Mouse (Mus musculus) midbrain, postnatal 0 days (tissue): ENCODE results near the gene Dgcr8. TPM values are rescaled to one million over a fixed set of nuclear protein-coding genes. Genes with fewer than 3 reads are reported as not detected.

Source experiments
- ATAC-seq: fragments of 200-750 bp; cut with Nextera tagmentation; 2 replicates; pipeline ENCODE4 v1.8.0; 2017; ENCODE audit warnings: moderate number of reproducible peaks, mild to moderate bottlenecking, moderate TSS enrichment, moderate library complexity; ENCODE audit not compliant: low FRiP score
- DNase-seq: peaks from one replicate; pipeline ENCODE4 v3.0.0-alpha.2; 2015; ENCODE audit warnings: low spot score
- H3K27ac ChIP-seq: fragments of 300-500 bp; sonication (generic); 2 replicates; pipeline ENCODE4 v1.5.1; 2014; ENCODE audit warnings: low read depth, mild to moderate bottlenecking, low read length, mixed read lengths
- H3K27me3 ChIP-seq: fragments of 300-500 bp; sonication (generic); 2 replicates; pipeline ENCODE4 v1.6.1; 2014; ENCODE audit warnings: low read length, control low read depth, mixed read lengths; ENCODE audit not compliant: insufficient read depth
- H3K36me3 ChIP-seq: fragments of 300-500 bp; sonication (generic); 2 replicates; pipeline ENCODE4 v1.6.1; 2014; ENCODE audit warnings: low read length, control low read depth, mixed read lengths; ENCODE audit not compliant: insufficient read depth
- H3K4me1 ChIP-seq: fragments of 300-500 bp; sonication (generic); 2 replicates; pipeline ENCODE4 v1.6.1; 2014; ENCODE audit warnings: mild to moderate bottlenecking, control low read depth, antibody characterized with exemption, low read length, mixed read lengths; ENCODE audit not compliant: insufficient read depth
- H3K4me2 ChIP-seq: fragments of 300-500 bp; sonication (generic); 2 replicates; pipeline ENCODE4 v1.6.1; 2014; ENCODE audit warnings: low read depth, mild to moderate bottlenecking, low read length, mixed read lengths; ENCODE audit not compliant: poor library complexity, severe bottlenecking
- H3K4me3 ChIP-seq: fragments of 300-500 bp; sonication (generic); 2 replicates; pipeline ENCODE4 v1.5.1; 2014; ENCODE audit warnings: low read depth, mild to moderate bottlenecking, low read length, moderate library complexity
- H3K9ac ChIP-seq: fragments of 300-500 bp; sonication (generic); replicated peaks from 2 replicates; pipeline ENCODE4 v1.6.1; 2014; ENCODE audit warnings: mild to moderate bottlenecking, low read length, moderate library complexity, mixed read lengths; ENCODE audit not compliant: poor library complexity, severe bottlenecking
- H3K9me3 ChIP-seq: fragments of 300-500 bp; sonication (generic); 2 replicates; pipeline ENCODE4 v1.6.1; 2016; ENCODE audit warnings: low read length, control low read depth
- CTCF ChIP-seq: IDR thresholded peaks from 2 replicates; pipeline ENCODE4 v1.5.1; 2016; ENCODE audit warnings: antibody characterized with exemption, mild to moderate bottlenecking
- WGBS: fragments of 180-500 bp; shearing (Covaris S2); extraction: QIAGEN DNeasy Blood & Tissue Kit; methylation state at CpG from one replicate; pipeline ENCODE4 v1.1.7; 2014; 5-methylcytosine and 5-hydroxymethylcytosine counted together
- polyA plus RNA-seq: library from polyadenylated mRNA; unstranded; fragments of >200 nt; fragmentation: Nextera tagmentation; extraction: Ambion mirVana; gene quantifications from 2 replicates; pipeline ENCODE4 v1.2.1, GENCODE M21; 2015
- total RNA-seq: library from RNA; depleted of rRNA; stranded (reverse); fragments of >200 nt; gene quantifications from 2 replicates; pipeline ENCODE4 v1.2.3, GENCODE M21; 2014; rRNA removed

The Dgcr8 gene
- total RNA-seq = 40.3 and 46.7 TPM in 2 replicates
- 23.4 and 23.7 TPM in 2 replicates for polyA plus RNA-seq

GRCm38 (mm10) chr16:18289067-18289588 is at the start of gene Dgcr8:
TSS of gene Dgcr8 (minus strand) at chr16:18289246.
- WGBS = 0% methylated on average over 39 of the region's 71 CpGs
- ATAC-seq (peak; percentile 100), DNase-seq (peak; percentile 99)
- Histone ChIP-seq H3K4me3 (peak within 1 kb of the TSS; percentile 97), H3K27ac (peak within 1 kb of the TSS; percentile 89), H3K4me1 (peaks cover 14% of the 10 kb centered on the region; the same call in 1 of the 2 replicates), H3K4me2 (peak within 1 kb of the TSS; percentile 87), H3K27me3 (no peaks in the 10 kb centered on the region), H3K9me3 (no peaks in the 10 kb centered on the region), H3K9ac (peak within 1 kb of the TSS; percentile 99), H3K36me3 (peaks cover 3% of the 10 kb centered on the region)
- no peak for TF ChIP-seq CTCF

GRCm38 (mm10) chr16:18337261-18337660 is 48.2 kb upstream of the Dgcr8 start:
- H3K4me2 ChIP-seq = no peak overlapping the region
- WGBS = 85% methylated on average over 4 of the region's 4 CpGs
- H3K27me3 ChIP-seq = no peaks in the 10 kb centered on the region
- H3K4me3 ChIP-seq = no peak overlapping the region
- no peaks in the 10 kb centered on the region for H3K9me3 ChIP-seq
- DNase-seq = no peak
- ATAC-seq = no peak
- H3K36me3 ChIP-seq = peaks cover 3% of the 10 kb centered on the region; the same call in 1 of the 2 replicates
- H3K4me1 ChIP-seq = 0 out of 2 replicates have a peak, but pooled peaks cover 3% of the 10 kb centered on the region
- TF ChIP-seq CTCF = no peak
- no peak overlapping the region for H3K9ac ChIP-seq
- H3K27ac ChIP-seq = no peak overlapping the region

GRCm38 (mm10) chr16:18335981-18336380 is 46.9 kb upstream of the Dgcr8 start:
- ATAC-seq (no peak), DNase-seq (no peak)
- H3K4me2 ChIP-seq = no peak overlapping the region
- H3K9me3 ChIP-seq = no peaks in the 10 kb centered on the region
- TF ChIP-seq CTCF = no peak
- no peak overlapping the region for H3K9ac ChIP-seq
- no peak overlapping the region for H3K4me3 ChIP-seq
- H3K27me3 ChIP-seq = no peaks in the 10 kb centered on the region
- H3K4me1 ChIP-seq = no peaks in the 10 kb centered on the region
- peaks cover 3% of the 10 kb centered on the region; the same call in 1 of the 2 replicates for H3K36me3 ChIP-seq
- H3K27ac ChIP-seq = no peak overlapping the region
- 98% methylated on average over 3 of the region's 3 CpGs for WGBS

GRCm38 (mm10) chr16:18333976-18334375 is 44.9 kb upstream of the Dgcr8 start:
- Histone ChIP-seq H3K9me3 (no peaks in the 10 kb centered on the region), H3K9ac (no peak overlapping the region), H3K36me3 (peaks cover 3% of the 10 kb centered on the region; the same call in 1 of the 2 replicates), H3K27me3 (no peaks in the 10 kb centered on the region), H3K4me2 (no peak overlapping the region), H3K4me3 (no peak overlapping the region), H3K4me1 (no peaks in the 10 kb centered on the region), H3K27ac (no peak overlapping the region)
- no peak for ATAC-seq
- no peak for DNase-seq
- no peak for TF ChIP-seq CTCF
- WGBS = 84% methylated on average over 3 of the region's 3 CpGs

- Histone ChIP-seq H3K36me3 (peaks cover 7% of the 10 kb centered on the region; the same call in 1 of the 2 replicates), H3K4me2 (no peak overlapping the region), H3K4me1 (no peaks in the 10 kb centered on the region), H3K27ac (no peak overlapping the region), H3K27me3 (no peaks in the 10 kb centered on the region), H3K9me3 (no peaks in the 10 kb centered on the region), H3K9ac (no peak overlapping the region), H3K4me3 (no peak overlapping the region)
- no peak for TF ChIP-seq CTCF
- DNase-seq (no peak), ATAC-seq (no peak)
- 68% methylated on average over 1 of the region's 1 CpGs for WGBS
Measured at GRCm38 (mm10) chr16:18328524-18328923, 39.5 kb upstream of the Dgcr8 start.

- Histone ChIP-seq H3K27ac (no peak overlapping the region), H3K9ac (no peak overlapping the region), H3K4me3 (no peak overlapping the region), H3K36me3 (peaks cover 13% of the 10 kb centered on the region; the same call in 1 of the 2 replicates), H3K4me2 (no peak overlapping the region), H3K9me3 (no peaks in the 10 kb centered on the region), H3K27me3 (no peaks in the 10 kb centered on the region), H3K4me1 (no peaks in the 10 kb centered on the region)
- ATAC-seq (no peak), DNase-seq (no peak)
- TF ChIP-seq CTCF = no peak
- 93% methylated on average over 9 of the region's 9 CpGs for WGBS
Measured at GRCm38 (mm10) chr16:18327936-18328335, 38.9 kb upstream of the Dgcr8 start.
